Mouse (Mus musculus): Measurements from ENCODE around the gene Lamb1.

Gene Lamb1

DNA sequence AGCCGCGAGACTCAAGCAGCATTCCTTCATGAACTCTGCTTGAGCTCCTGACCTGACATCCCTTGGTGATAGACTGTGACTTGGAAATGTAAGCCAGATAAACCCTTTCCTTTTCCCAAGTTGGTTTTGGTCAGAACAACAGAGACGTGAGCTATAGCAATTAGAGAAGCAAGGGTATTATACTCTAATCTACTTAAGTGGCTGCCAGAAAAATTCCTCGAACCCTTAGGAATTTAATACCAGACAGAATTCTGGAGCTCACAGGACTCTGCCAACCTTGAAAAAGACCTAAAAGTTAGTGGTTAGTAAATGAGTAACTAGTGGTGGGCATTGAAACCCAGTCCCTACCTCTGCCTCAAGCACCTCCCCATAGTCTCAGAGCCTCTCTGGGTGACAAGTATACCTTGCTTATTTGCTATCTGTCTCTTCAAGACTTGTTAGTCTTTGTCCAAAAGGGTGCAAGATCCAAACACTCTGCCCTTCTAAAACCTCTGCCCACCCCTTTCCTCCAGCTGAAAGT is 18.6 kb downstream of the Lamb1 start:
- no peak for DNase-seq (ENCODE audit: low spot score in 2 of 2)

DNA sequence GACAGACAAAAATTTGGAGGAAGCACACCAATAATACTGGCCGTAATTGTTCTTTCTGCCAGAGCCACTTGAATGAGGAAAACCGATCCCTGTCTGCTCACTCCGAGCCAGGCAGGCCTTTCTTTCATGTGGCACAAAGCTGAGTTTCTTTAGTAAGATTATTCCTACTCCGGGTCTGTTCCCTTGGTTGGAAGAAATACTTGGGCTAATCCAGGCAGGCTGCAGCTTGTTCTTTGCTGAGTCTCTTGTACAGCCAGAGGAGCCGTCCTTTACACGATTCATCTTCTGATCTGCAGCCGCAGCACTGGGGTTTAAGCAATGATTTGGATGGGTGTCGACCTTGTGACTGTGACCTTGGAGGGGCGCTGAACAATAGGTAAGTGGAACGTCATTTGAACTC is 24.0 kb downstream of the Lamb1 start:
- no peak for DNase-seq (ENCODE audit: low spot score in 2 of 2)

DNA sequence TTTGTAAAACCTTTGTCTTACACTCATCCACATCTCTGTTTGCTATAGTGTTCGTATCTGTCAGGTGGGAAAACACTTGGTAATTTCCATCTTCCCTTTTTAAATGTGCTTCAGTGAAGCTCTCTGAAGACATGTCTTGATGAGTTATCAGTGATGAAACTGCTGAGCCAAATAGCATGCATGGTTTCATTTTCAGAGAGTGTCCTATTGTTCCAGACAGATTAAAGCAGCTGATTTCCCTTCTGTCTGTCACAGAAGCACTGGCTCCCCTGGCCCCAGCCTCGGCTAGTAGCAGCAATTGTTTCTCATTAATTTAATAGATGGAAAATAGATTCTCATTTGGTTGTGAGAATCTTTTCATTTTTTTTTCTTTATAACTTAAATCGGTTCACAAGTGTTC is 25.9 kb downstream of the Lamb1 start:
- DNase-seq (ENCODE audit: low spot score in 2 of 2): no peak

DNA sequence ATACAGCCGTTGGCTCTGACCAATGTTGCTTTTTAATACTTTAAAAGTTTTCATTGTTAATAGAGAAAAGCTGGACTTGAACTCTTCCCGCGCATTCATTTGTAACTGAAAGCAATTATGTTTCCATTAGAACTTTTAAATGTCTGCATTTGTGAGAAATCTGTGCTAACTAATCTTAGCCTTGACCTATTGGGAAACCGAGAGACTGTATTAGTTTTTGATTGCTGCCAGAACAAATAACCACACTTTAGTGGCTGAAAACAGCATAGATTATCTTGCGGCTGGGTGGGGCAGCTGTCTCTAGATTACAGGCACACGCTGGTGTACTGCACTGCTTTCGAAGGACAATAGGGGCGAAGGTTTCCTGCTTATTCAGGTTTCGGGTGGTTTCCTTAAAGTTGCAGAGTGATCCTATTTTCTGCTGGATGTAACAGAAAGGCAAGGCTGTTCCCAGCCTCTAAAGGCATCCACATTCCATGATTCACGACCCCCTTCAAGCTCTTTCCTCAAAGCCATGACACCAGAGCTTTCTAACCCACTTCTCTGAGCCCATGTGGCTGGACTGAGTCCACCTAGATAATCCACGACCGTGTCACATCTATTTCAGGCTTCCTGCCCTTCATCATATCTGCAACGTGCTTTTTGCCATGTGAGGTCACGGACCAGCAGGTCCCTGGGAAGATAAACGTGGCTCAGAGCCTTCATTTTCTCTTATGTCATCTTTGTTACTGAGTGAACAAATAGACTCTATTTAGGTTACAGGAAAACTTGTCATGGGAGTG is 28.5 kb downstream of the Lamb1 start:
- no peak for DNase-seq (ENCODE audit: low spot score in 2 of 2)

DNA sequence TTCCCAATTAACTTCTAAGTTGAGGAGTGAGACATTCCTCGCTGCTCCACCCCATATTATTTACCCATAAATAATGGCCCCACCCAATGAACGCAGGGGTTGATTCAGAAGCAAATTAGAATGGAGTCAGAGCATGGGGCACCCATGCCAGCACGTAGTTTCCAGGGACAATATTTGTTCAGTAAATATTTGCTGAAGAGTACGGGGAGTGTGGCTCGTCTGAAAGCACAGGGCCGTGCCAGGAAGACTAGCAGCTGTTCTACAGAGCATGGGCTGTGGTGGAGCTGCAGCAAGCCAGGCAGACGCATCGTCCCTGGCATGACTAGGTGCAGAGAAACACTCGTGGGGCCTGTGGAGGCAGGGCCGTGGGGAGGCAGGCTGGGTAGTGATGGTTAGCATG is 29.5 kb downstream of the Lamb1 start:
- DNase-seq (ENCODE audit: low spot score in 2 of 2): no peak

DNA sequence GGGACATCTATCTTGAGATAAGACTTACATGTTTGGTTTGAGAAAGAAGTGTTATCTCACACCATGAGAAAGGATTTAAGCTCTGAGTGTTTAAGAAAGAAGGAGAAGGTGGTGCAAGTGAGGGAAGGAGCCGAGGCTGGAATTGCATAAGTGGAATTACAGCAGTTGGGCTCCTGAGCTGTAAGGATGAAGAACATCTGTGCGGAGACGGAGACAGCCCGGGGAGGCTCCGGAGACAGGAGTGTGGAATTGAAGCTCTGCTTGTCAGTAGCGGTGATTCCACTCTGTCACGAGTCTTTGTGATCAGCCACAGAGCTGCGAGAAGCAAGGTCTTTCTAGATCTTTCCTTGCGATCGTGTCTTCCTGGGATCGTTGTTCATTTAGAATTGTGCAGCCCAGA is 30.0 kb downstream of the Lamb1 start:
- peak in 1 of 2 experiments; percentile 19 for DNase-seq (ENCODE audit: low spot score in 2 of 2)

DNA sequence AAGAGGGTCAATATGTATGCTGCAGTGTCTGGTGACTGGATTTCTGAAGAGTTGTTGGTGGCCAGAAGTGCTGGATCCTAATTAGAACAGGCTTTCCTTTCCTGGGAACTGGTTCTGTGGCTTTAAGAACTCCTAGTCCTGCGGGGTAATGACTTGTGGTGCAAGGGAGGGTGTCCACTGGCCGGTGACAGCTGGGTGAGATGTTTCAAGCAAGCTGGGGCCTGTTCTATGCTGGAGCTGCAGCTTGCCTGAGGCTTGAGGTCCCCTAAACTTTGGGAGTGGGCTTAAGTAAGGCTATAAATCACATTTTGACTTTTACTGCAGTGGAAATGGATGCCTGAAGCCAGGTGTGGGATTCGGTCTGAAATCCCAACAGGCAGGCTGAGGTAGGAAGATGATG is 30.5 kb downstream of the Lamb1 start:
- DNase-seq (ENCODE audit: low spot score in 2 of 2): no peak

DNA sequence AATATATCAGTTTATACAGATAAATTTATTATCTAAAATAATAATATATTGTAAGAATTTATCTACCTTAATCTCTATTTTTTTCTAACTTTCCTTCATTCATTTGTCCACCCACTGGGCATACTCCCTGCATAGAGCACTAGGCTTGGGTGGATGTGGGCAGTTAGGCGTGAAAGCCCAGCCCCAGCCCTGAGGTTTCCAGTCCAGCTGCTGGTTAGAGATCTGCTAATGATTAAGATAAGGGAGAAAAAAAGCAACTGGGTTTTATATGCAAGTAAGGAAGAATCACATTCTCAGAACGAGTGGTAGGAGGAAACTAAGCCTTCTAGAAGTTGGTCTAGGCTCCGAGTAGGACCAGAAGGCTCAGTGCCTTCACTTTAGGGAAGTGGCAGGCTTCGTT is 31.1 kb downstream of the Lamb1 start:
- DNase-seq (ENCODE audit: low spot score in 2 of 2): no peak

DNA sequence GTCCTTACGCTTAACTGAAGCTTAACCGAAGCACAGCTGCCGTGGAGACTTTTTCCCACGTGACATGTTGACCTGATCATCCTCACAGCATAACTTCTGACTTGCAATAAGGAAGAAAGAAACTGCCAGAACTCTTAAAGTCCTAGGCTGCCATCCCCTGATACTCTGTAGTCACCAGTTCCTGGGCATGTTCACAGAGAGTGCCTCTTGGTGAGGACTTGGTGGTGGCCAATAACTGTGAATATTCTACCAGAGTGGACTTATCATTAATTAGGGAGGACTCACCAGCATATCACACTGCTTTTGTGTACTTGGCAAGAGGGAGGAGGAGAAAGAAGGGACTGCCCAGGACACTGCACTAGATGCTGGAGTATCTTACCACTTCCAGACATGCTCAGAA is 33.1 kb downstream of the Lamb1 start:
- DNase-seq (ENCODE audit: low spot score in 2 of 2): no peak

DNA sequence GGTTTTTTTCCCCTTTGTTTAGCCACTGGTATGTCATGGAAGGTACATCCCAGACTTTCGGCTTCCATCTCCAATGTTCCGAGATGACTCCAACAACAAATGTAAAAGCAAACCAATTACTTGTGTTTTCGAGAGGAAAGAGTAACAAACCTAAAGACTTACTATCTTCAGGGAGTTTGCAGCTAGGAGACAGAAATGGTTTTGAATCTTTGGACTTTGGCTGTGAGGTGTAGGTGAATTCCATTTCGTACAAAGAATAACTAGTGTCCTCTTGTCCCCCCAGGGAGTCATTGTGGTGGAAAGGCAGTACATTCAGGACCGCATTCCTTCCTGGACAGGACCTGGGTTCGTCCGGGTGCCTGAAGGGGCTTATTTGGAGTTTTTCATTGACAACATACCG is 33.5 kb downstream of the Lamb1 start:
- no peak for DNase-seq (ENCODE audit: low spot score in 2 of 2)

DNA sequence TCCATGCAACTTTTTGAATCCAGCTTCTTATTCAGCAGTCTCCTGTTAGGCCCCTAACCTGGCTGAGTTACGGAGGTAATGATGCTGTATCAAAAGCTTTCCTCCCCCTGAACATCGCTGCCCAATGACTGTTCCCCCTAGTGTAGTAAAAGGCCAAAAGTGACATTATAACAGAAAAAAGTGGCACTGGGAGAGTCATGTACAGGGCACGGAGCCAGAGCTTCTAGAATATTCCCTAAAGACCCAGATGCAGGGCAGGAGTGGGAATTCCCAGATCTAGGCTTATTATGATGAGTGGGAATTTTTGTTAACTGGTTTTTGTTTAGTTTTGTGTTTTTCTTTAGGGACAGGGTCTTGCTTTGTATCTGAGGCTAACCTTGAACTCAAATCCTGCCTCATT is 34.1 kb downstream of the Lamb1 start:
- DNase-seq (ENCODE audit: low spot score in 2 of 2): no peak

DNA sequence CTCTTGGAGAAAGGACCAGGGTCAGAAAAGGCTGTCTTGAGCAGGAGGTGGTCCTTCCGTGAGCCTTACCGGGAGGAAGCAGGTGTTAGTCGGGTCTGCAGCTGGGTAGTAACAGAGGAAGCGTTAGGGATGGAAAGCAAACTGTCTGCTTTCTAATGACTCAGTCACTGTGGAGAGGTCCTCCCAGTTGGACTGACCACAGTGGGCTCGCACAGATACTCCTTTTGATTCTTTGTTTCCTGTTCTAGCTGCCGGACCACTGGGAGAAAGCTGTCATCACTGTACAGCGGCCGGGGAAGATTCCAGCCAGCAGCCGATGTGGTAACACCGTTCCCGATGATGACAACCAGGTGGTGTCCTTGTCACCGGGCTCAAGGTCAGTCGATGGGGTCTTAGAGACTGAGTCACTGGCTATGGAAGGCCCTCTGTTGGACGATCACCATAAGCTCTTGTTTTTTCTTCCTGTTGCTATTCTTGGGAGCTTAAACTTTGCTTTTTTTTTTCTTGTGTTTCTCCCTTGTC is 34.7 kb downstream of the Lamb1 start:
- DNase-seq (ENCODE audit: low spot score in 2 of 2): no peak

DNA sequence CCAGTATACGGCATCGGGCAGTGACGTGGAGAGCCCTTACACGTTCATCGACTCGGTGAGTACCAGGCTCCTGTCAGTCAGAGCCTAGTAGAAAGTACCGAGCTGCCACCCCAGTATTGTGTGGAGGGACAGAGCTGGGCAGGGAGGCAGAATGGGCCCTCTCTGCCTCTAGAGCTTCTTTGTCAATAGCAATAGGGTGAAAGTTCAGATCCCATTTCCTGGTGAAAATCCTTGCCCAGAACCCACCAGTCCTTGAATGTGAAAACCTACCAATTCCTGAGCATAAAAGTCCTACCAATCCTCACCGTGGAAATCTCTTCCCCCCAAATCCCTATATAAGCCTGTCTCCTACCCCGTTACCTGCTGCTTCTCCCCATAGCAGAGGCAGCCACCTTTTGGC is 35.2 kb downstream of the Lamb1 start:
- no peak for DNase-seq (ENCODE audit: low spot score in 2 of 2)

DNA sequence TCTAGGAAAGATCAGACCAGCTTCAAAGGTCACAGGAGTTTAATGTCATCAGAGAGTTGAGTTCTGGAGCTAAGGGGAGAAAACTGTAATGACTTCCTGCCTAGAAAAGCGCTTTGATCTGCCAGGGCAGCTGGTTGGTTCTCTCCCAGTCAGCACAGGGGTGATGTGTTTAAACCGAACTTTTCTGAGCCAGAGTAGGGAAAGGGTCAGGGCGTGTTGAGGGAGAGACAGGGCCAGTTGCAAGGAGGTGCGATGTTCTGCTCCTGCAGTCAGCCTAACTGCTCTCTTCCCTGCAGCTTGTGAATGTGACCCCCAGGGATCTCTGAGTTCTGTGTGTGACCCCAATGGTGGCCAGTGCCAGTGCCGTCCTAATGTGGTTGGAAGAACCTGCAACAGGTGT is 37.2 kb downstream of the Lamb1 start:
- DNase-seq (ENCODE audit: low spot score in 2 of 2): no peak

DNA sequence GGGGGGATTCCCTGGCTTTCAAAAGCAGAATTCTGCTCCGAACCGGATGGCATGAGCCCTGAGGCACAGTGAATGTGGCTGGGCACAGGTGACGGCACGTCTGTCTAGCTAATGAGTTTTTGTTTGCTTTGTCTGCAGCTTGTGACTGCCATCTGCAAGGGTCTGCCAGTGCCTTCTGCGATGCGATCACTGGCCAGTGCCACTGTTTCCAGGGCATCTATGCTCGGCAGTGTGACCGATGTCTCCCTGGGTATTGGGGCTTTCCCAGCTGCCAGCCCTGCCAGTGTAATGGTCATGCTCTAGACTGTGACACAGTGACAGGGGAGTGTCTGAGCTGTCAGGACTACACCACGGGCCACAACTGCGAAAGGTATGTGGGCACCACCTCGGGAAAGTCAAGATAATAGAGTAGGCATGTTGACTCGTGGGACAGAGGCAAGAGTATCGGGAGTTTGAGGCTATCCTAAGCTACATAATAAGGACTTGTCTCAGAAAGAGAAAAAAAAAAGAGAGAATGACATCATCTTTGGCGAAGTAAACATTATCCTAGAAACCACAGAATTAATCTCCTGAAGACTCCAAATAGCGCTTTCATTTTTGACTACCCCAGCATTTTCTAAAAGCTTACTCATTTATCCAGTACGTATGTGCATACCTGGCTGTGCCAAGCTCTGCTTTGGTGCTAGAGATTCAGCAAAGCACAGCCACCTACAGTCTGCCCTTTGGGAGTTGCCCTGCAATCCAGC is 37.9 kb downstream of the Lamb1 start:
- no peak for DNase-seq (ENCODE audit: low spot score in 2 of 2)

DNA sequence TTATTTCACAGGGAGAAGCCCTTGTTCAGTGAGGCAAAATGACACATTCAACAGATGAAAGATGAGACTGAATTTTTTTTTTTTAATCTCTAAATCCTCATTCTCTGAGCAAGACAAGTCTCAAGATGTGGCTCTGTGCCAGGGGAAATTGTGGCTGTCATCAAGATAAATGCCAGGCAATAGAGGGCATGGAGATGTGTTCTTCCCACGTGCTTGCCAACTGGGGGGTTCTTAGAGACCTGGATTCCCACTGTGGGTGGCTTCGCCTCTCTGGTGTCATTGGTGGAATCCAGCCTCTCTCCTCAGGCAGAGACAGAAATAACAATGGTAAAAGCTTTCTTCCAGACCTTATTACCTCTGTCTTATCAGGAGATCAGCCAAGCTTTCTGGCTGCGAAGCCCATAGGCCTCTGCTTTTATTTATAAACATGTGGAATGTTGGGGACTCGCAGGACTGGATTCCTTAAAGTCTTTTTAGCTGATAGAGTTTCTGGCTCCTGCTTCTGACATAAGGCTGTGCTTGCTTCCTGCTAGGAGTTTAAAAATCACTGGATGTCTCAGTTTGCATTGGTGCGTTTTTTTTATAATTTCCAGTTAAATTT is 41.1 kb downstream of the Lamb1 start:
- peak; percentile 26 to 29 for DNase-seq (ENCODE audit: low spot score in 2 of 2)

DNA sequence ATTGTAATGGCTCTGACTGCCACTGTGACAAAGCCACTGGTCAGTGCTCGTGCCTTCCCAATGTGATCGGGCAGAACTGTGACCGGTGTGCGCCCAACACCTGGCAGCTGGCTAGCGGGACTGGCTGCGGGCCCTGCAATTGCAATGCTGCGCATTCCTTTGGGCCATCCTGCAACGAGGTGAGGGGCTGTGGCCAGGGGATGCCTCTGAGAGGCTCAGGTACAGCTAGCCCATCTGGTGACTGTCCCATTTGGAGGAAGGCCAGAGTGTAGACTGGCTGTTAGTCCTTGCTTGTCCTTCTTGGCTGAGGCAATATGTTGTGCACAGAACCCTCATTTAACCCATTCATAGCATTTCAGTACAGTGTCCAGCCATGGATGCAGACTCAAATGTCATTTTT is 42.0 kb downstream of the Lamb1 start:
- no peak for DNase-seq (ENCODE audit: low spot score in 2 of 2)

DNA sequence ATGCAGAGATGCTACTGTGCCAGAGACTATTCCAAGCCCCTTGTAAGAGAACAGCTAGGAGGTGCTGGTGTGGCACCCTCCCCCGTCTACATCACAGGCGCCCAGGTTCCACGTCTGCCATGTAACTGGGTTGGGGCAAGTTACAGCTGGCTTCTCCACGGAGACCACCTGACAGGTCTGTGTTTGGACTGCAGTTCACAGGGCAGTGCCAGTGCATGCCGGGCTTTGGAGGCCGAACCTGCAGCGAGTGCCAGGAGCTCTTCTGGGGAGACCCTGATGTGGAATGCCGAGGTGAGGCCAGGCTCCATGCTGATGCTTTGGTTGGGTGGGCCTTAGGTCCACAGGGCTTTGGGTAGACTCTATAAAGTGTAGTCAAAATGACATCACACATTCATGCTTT is 42.7 kb downstream of the Lamb1 start:
- DNase-seq (ENCODE audit: low spot score in 2 of 2): no peak

DNA sequence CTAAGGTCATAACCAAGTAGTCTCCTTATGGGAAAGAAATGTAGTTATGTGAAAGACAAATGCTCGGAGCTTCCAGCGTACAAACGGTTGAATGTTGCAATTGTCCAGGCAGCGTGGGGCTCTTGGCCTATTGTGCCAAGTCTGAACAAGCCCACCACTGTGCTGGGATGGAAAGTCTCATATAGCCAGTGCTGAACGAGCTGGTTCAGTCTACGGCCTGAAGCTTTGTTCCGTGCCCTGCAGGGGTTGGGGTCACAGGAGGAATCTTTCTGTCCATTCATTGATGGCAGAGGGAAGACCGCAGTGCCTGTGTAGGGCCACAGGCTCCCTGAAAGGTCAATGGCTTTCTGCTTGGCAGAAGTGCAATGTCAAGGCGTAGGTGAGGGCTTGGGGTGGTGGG is 45.7 kb downstream of the Lamb1 start:
- no peak for DNase-seq (ENCODE audit: low spot score in 2 of 2)

DNA sequence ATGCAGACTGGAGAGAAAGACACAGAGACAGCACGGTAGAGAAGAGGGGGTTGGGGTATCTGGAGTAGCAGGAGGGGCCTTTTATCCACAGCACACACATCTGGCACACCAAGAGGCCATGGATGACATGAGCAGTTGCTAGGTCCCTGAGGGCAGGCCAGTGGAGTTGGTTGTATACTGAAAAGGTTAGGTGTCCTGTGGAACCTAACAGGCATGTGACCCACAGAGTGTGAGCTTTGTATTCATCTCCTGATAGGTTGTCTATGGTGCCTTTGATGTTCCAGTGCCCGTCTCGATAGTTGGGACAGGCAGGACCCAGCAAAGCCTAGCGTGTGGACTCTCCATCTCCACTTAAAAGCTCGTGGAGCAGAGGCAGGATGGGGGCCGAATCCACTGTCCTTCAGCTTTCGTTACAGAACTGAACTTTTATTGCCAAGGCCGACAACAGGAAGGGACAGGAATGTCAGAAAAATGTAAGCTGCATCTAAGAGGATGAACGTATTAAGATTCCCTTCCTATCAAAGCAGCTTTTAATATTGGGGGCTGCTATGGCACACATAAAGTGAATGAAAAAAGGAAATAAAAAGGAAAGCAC is 46.7 kb downstream of the Lamb1 start:
- DNase-seq (ENCODE audit: low spot score in 2 of 2): no peak

DNA sequence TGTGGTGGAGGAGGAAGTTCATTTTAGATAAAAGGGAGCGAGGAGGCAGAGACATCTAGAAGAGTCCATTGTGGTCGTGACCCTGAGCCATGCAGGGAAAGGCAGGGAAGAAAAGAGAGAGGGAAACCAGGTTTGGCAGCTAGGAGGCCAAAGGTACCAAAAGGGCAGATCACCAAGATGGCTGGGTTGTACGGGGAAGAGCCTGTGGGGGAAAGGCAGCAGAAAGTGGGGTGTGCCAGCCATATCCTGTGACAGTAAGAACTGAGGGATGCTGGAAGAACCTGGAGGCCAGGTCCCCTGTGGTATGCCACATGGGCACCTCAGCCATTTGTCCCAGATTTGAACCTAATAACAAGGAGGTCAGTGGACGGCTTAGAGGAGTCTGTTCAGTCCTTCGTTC is 47.2 kb downstream of the Lamb1 start:
- no peak for DNase-seq (ENCODE audit: low spot score in 2 of 2)

DNA sequence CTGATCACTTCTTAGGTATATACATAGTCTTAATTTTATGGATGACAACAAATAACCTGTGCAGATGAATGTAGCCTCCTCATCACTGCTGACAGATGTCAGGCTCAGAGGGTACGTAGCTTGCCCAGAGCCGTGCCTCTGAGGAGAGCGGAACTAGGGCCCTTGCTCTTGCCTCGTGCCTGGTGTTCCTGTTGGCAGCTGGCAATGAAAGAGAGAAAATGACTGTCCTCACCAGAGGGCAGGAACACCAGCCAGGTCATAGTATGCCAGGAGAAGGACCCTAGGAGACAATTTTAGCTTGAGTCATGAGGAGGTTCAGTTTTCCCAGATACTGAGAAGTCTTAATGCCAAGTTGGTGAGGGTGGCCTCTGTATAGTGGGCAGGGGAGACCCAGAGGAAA is 48.1 kb downstream of the Lamb1 start:
- no peak for DNase-seq (ENCODE audit: low spot score in 2 of 2)

All from frontal cortex, postnatal 36 days (tissue).